Mouse (Mus musculus): ENCODE results near the gene Flna.
"Not testable (repeated sequence)": the region's sequence is repeated elsewhere in the genome, so short reads cannot be mapped to it uniquely, and the experiment has no call there.

Gene Flna

DNA sequence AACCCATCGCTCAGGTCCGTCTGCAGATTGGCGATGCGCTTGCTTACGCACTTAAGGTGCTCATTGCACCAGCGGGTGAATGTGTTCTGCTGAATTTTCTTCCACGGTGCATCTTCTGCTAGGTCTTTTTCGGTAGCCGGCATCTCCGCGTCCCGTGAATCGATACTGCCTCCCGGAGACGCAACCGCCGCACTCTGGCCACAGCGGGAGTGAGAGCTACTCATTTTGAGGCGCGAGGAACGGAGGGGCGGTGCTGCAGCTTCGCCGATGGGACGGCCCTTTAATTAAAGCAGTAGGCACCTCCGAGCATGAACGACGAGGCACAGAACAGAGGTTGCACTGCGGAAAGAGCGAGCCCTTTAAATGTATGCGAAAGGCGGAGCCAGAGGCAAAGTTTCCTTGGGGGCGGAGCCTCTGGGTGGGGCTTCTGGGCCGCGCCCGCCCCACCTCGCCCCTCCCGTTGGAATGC, 3.4 kb downstream of the Flna start:
- peak; percentile 94 for DNase-seq (ENCODE audit: low read depth)

DNA sequence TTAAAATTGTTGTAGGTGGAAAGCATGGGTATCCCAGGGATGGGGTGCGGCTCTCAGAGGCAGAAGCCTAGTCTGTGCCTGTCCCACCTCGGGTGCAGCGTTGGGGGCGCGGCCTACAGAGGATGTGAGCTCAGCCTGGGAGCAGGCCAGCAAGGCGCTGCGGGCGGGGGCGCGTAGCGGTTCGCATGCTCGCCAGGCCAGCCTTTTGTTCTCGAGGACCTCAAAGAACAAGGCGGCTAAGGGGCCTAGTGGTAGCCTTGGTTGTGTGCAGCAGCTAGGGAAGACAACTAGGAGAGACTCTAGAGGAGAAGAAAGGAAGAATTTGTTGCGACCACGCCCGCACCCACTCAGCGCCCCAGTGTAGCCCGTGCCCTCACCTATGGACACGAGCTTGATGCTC, 3.9 kb downstream of the Flna start:
- DNase-seq (ENCODE audit: low read depth): peak; percentile 79

DNA sequence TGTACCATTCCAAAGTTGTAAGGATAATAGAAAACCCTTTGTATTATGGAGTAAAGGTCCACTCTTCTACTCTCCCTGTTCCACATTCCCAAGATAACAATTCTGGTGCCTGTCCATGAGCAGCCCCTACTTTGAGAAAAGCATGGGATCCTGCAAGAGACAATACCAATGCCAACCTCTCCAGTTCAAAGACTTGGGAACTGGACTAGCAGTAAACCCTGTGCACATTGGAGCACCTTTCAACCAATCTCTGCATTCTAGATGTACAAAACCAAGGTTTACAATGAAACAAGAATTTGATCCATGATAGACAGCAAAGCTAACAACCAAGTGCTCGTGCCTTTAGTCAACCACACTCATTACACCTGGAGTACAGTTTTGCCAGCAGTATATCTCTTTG, 4.5 kb downstream of the Flna start:
- no peak for DNase-seq (ENCODE audit: low read depth)

DNA sequence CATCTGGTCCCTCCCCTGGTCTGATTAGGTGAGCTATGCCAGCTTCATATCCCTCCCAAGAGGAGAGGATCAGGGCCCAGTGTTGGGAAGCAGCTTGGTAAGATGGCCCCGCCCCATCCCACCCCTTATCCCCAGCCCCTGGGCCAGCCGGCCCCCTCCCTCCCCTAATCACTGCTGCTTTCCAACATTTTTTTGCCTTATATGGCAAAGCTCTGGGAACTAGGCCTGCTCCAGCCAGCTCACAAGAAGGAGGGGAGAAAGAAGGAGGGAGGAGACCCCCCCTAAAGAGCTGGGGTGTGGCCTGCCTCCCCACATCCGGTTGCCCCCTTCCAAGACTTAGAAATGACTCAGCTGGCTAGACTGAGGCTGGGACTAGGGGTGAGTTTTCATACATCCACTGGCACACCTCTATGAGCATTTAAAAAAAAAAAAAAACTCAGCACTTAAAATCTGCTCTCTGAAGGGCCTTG, 5.0 kb downstream of the Flna start:
- DNase-seq (ENCODE audit: low read depth): peak; percentile 92

DNA sequence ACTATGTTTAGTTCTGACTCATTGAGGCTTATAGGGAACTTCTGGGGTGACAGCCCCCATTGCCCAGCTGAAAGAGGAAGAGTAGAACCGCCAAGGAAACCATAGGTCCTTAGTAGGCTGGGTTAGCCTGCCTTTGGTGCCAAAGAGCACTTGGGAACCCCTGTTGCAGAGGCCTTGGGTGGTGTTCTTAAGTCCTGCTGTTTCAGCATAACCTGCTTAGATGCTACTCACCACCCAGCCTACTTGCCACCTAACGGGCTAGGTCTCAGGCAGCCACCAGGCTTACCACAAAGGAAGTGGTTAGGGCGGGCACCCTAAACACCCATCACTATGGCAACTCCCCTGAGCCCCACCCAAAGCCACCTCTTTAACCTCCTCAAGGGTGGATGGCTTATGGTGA, 5.8 kb downstream of the Flna start:
- peak; percentile 88 for DNase-seq (ENCODE audit: low read depth)

DNA sequence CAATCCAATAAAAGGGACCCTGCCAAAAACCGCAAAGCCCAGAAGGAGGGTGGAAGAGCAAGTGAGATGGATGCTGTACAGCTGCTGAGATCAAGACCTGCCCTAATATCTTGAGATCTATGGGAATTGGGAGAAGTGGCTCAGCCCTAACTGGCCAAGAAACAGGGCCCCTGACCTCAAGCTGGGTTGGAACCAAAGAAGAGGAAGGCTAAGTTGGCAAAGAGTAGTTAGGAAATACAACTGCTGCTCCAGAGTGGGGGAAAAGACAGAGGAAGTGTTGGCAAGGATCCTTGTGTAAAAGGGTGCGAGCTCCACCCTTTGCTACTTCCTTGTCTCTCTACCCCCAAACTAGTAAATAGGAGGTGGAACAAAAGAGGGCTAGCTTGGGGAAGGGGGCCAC, 6.2 kb downstream of the Flna start:
- no peak for DNase-seq (ENCODE audit: low read depth)

DNA sequence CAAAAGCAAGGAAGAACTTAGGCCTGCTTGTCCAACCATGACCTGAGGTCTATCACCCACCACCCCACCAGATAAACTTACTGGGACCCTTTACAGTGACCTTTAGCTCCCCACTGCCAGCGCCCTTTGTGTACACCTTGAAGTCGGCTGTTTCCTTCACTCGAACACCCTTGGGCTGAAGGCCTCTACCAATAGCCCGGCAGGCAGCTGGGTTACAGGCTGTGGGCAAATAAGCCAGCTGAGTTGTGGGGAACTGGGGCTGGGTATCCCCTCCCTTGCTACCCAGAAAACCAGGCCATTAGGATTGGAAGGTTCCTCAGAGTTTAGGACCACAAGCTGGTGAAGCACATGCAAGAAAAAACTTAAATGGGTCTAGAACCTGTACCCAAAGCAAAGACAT, 9.3 kb downstream of the Flna start:
- DNase-seq (ENCODE audit: low read depth): no peak

DNA sequence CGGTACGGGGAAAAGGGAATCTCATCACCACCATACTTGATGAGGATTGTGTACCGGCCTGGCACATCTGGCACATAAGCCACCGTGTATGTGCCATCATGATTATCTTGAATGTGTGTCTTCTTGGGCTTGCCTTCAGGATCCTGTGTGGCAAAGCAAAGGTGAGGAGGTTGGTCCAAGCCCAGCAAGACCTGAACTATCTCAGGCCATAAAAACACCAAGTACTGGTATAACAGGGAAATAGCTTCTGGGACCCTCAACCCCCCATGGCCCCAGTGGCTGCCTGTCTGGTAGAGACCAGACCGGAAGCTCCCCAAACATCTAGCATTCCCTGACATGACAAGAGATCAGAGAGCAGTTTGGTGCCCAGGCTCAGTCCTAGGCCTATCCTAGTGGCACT, 16.4 kb downstream of the Flna start:
- no peak for DNase-seq (ENCODE audit: low read depth)

DNA sequence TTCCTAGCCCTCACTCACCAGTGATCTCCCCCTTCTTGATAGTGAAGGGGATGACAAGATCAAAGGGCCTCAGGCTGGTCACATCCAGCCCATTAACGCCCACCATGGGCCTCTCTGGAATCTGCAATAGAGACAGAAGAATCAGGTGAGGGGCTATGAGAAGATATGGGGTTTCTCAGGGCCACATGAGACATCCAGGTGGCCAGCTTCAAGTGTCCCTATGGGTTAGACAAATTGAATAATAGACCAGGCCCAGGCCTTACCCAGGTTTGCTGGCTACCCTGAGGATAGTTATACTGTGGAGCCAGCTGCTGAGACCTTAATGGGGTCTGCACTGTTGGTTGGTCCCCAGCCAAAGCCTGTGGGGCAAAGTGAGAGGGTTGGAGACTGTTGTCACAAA, 19.6 kb downstream of the Flna start:
- DNase-seq (ENCODE audit: low read depth): no peak

DNA sequence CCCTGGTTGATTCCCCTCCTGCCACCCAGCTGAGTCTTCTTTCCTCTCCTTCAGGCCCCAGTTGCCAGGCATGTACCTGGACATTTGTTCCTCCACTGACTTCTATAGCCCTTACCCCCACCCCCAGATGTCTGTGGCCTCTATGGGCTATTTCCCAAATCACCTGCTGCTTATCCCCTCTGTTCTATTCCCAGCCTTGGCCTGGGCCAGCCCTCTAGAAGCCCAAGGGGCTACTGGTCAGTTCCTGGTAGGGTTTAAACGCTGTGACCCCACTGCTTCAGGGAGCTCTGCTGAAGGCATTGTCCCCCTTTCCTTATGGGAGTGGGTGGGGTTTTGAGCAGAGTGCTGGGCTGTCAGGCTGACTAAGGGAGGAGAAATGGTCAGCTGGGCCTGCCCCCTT, 29.5 kb downstream of the Flna start:
- not testable (repeated sequence) for DNase-seq (ENCODE audit: low read depth)

DNA sequence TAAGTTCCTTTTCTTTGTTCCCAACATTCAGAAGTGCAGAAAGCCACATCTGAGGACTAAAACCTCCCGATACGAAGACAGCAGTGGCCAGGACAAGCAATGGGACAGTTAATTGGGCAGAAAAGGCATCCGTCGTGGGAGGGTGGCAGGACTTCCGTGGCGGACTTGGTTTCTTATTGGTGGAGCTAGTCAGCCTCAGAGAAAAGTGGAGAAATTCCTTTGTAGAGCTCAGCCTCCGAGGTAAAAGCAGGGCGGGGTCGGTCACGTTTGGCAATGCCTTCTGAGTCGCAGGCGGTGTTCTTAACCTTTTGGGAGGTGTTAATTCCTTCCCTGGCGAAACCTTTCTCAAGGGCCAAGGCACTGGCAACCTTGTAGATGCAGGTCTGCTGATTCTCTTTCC, 30.2 kb downstream of the Flna start:
- no peak for DNase-seq (ENCODE audit: low read depth)

DNA sequence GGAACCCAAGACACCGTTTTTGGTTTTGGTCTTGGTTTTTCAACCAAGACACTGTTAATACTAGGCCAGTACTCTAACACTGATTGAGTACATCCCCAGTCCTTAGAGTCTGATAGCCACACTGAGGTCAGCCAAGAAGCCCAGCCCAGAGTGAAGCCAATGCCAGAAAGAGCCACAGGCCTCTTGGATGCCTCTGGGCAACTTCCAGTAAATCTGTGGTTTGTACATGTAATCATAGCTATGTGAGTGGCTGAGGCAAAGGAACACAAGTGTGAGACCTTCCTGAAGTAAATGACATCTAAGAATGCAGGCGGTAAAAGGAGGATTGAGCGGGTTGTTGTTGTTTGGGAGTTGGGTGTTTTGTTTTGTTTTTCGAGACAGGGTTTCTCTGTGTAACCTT, 31.1 kb downstream of the Flna start:
- no peak for DNase-seq (ENCODE audit: low read depth)

DNA sequence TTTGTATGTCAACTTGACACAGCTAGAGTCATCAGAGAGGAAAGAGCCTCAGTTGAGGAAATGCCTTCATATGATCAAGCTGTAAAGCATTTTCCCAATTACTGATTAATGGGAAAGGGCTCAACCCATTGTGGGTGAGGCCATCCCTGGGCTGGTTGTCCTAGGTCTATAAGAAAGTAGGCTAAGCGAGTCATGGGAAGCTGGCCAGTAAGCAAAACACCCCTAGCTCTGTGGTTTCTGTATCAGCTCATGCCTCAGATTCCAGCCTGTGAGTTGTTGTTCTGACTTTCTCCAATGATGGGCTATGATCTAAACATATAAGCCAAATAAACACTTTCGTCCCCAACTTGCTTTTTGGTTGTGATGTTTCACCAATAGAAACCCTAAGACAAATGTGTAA, 46.1 kb downstream of the Flna start:
- no peak for DNase-seq (ENCODE audit: low read depth)

DNA sequence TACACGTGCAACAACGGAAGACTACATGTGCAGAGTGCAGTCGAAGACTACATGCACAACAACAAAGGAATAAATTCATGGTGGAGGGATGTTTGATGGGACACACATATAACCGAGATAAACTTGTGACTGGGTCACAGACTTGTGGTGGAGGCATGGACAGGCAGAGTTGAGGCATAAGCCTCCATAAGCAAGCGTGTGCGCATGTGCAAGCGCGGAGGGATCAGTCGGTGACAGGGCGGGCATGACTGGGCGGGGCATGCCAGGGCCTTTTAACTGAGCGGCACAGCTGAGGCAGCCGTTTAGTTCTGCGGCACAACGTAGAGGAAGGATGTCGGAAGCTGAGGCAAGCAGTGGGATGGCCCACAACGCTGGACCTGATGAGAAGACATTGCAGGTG, 72.7 kb downstream of the Flna start, which contains the start of gene Tktl1:
Gene Tktl1 (plus strand): TSS at position 301 of the 400 bp plus-strand sequence.
- DNase-seq (ENCODE audit: low read depth): no peak
